Mouse (Mus musculus): ENCODE measurements at regions not wholly inside any gene's neighbourhood (a gene's known extent, or its start where the extent isn't known, plus 50 kb on each side); places are given as distances from the start of the nearest gene placed in this dataset.

DNA sequence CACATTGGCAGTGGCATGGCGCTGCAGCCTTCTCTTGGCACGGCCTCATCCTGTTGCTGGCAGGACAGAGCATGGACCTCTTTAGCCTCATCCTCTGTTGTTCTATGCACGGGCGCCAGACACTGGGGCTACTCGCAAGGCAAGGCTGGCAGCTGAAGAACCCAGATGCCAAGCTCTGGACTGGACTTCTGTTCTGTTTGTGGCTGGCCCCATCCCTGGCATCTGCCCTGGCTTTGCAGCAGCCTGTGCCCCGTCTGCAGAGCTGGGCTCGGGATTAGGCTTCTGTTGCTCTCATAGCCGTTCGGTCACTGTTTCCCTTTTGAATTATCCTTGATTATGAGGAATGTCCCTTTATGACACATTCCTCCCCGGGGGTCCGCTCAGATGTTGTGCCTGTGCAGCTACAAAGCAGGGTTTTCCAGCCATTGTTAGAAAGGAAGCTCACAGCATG is 214.6 kb upstream of the Tbc1d5 start:
- Histone ChIP-seq H3K27ac (ENCODE audit: insufficient read depth, low read depth, low read length) (no peak overlapping the region), H3K4me3 (ENCODE audit: insufficient read depth, low read depth, low read length) (no peak overlapping the region), H3K4me1 (ENCODE audit: control insufficient read depth, insufficient read depth, low read length) (peaks cover 4% of the 10 kb centered on the region; the same call in 1 of the 2 replicates)
- WGBS: 31% methylated on average over 11 of the region's 11 CpGs
- no peak for TF ChIP-seq CTCF (IDR thresholded peaks at IDR 0.05; ENCODE audit: insufficient read depth, low read depth, low read length)
- no peak for TF ChIP-seq POLR2A (IDR thresholded peaks at IDR 0.05; ENCODE audit: insufficient read depth, low read depth, low read length)

DNA sequence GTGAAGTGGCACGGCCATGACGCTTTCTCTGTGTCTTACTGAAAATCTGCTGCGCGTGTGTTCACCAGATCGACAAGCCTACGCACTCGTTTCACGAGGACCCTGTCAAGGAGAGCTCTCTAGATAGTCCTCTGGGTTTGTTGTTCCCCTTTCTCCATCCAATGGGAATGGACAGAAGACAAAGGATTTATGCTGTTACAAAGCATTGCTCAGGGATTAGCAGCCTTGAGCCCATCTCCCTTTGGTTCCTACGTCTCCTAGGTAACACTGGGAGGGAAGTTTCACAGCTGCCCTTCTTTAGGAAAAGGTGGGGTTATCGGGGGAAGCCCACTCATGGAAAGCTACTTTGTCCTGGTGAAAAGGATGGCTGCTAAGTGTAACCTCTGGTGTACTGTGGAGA is 212.7 kb upstream of the Tbc1d5 start:
- Histone ChIP-seq H3K4me1 (ENCODE audit: control insufficient read depth, insufficient read depth, low read length) (peaks cover 4% of the 10 kb centered on the region; the same call in 1 of the 2 replicates), H3K4me3 (ENCODE audit: insufficient read depth, low read depth, low read length) (no peak overlapping the region), H3K27ac (ENCODE audit: insufficient read depth, low read depth, low read length) (no peak overlapping the region)
- TF ChIP-seq POLR2A (IDR thresholded peaks at IDR 0.05; ENCODE audit: insufficient read depth, low read depth, low read length) (no peak), CTCF (IDR thresholded peaks at IDR 0.05; ENCODE audit: insufficient read depth, low read depth, low read length) (no peak)
- 91% methylated on average over 10 of the region's 10 CpGs for WGBS

DNA sequence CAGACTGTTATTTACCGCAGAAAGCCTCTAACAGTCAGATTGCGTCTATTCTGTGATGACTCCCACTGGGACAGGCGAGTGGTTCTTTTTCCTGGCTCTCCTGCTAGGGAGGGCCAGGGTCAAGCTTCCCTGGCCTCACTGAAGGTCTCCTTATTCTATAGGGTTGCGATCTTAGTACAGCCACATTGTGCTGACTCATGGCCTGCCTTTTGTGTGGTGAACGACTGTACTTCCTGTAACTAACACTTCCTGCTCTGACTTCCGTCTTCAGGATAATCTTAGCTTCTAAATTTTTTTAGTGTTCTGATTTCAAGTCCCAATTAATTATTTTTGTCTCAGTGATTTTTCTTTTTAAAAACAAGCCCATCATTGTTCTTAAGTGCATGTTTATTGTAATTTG is 203.4 kb upstream of the Tbc1d5 start:
- no peak overlapping the region for H3K27ac ChIP-seq (ENCODE audit: insufficient read depth, low read depth, low read length)
- 90% methylated on average over 6 of the region's 6 CpGs for WGBS
- no peak for TF ChIP-seq CTCF (IDR thresholded peaks at IDR 0.05; ENCODE audit: insufficient read depth, low read depth, low read length)
- no peak overlapping the region for H3K4me3 ChIP-seq (ENCODE audit: insufficient read depth, low read depth, low read length)
- no peaks in the 10 kb centered on the region for H3K4me1 ChIP-seq (ENCODE audit: control insufficient read depth, insufficient read depth, low read length)

DNA sequence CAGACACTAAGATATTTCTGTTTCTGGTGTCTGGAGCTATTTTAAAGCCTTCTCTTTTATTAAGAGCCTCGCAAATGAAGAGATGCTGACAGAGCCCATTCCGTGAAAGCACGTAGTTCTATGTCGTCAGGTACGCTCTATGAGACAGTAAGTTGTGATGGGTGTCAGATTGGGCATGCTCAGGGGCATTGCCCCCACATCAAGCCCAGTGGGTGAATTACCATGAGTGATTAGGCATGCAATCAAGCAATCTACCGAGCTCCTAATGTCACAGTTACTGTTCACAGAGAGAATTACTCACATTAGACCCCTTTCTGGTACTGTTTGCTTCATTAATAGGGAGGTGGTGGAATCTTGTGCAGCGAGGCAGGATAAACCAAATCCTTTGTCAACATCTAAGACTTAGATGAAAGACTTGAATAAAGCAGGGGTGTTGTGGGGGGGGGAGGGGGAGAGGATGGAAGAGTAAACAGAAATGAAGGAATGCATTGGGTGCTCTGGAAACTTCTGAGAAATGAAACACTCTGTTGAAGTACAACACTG is 192.9 kb upstream of the Tbc1d5 start:
- TF ChIP-seq POLR2A (IDR thresholded peaks at IDR 0.05; ENCODE audit: insufficient read depth, low read depth, low read length) (no peak), CTCF (IDR thresholded peaks at IDR 0.05; ENCODE audit: insufficient read depth, low read depth, low read length) (no peak)
- no peak overlapping the region for H3K27ac ChIP-seq (ENCODE audit: insufficient read depth, low read depth, low read length)
- no peaks in the 10 kb centered on the region for H3K4me1 ChIP-seq (ENCODE audit: control insufficient read depth, insufficient read depth, low read length)
- 43% methylated on average over 7 of the region's 7 CpGs for WGBS
- H3K4me3 ChIP-seq (ENCODE audit: insufficient read depth, low read depth, low read length): no peak overlapping the region

DNA sequence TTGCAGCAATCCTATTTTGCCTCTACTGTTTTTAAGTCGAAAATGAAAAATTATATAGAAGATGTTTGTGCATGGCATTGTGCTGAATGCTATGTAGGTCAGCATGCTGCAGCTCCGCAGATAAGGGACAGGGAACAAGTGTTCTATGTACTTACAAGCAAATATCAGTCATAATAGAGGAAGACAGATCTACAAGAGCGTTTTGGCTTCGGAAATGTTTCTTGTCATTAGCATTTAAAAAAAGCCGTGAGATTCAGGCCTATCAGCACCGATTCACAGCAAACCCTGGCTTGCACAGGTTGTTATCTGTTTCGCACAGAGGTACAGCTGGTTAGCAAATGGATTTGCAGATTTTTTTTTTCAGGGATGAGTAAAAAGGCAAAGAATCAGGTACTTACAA is 191.8 kb upstream of the Tbc1d5 start:
- Histone ChIP-seq H3K4me1 (ENCODE audit: control insufficient read depth, insufficient read depth, low read length) (no peaks in the 10 kb centered on the region), H3K4me3 (ENCODE audit: insufficient read depth, low read depth, low read length) (no peak overlapping the region), H3K27ac (ENCODE audit: insufficient read depth, low read depth, low read length) (no peak overlapping the region)
- 70% methylated on average over 7 of the region's 7 CpGs for WGBS
- TF ChIP-seq CTCF (IDR thresholded peaks at IDR 0.05; ENCODE audit: insufficient read depth, low read depth, low read length): no peak
- no peak for TF ChIP-seq POLR2A (IDR thresholded peaks at IDR 0.05; ENCODE audit: insufficient read depth, low read depth, low read length)

DNA sequence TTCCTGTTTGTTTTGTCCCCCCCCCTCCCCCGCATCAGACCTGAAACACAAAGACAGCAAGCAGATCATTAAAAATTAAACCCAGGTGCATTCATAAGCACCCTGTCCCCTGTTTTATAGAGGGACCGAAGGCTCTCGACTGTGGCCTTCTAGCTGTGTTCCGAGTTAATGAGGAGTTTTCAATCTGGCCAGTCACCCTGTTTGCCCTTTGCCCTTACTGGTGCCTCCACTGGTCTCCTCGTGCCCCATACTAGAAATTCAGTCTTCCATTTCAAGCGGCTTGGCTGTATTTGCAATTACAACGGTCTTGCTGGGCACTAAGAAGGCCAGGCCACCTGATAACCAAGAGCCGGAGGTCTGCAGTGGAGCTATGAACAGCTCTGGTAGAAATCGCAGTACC is 190.9 kb upstream of the Tbc1d5 start:
- no peak overlapping the region for H3K4me3 ChIP-seq (ENCODE audit: insufficient read depth, low read depth, low read length)
- 85% methylated on average over 9 of the region's 9 CpGs for WGBS
- H3K4me1 ChIP-seq (ENCODE audit: control insufficient read depth, insufficient read depth, low read length): no peaks in the 10 kb centered on the region
- no peak overlapping the region for H3K27ac ChIP-seq (ENCODE audit: insufficient read depth, low read depth, low read length)
- TF ChIP-seq CTCF (IDR thresholded peaks at IDR 0.05; ENCODE audit: insufficient read depth, low read depth, low read length) (no peak), POLR2A (IDR thresholded peaks at IDR 0.05; ENCODE audit: insufficient read depth, low read depth, low read length) (no peak)

DNA sequence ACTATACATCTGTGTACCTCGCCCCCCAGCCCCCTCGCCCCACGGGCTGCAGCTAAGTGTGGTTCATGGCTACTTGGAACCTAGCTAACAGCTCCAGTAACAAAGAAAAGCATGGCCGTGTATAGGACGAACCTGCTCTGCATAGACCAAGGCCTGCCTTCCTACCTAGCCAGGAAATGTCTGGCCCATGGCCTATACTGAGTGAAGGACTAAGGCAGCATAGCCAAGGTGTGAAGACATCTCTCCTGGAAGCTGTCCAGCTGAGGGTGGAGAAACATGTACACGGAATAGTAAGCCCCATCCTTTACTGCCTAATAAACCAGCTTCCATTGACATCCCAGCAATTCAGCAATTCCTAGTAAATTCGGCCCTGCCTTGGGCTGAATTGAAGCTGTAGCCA is 183.6 kb upstream of the Tbc1d5 start:
- Histone ChIP-seq H3K4me1 (ENCODE audit: control insufficient read depth, insufficient read depth, low read length) (no peaks in the 10 kb centered on the region), H3K27ac (ENCODE audit: insufficient read depth, low read depth, low read length) (no peak overlapping the region), H3K4me3 (ENCODE audit: insufficient read depth, low read depth, low read length) (no peak overlapping the region)
- WGBS: 97% methylated on average over 7 of the region's 7 CpGs
- no peak for TF ChIP-seq CTCF (IDR thresholded peaks at IDR 0.05; ENCODE audit: insufficient read depth, low read depth, low read length)
- no peak for TF ChIP-seq POLR2A (IDR thresholded peaks at IDR 0.05; ENCODE audit: insufficient read depth, low read depth, low read length)

DNA sequence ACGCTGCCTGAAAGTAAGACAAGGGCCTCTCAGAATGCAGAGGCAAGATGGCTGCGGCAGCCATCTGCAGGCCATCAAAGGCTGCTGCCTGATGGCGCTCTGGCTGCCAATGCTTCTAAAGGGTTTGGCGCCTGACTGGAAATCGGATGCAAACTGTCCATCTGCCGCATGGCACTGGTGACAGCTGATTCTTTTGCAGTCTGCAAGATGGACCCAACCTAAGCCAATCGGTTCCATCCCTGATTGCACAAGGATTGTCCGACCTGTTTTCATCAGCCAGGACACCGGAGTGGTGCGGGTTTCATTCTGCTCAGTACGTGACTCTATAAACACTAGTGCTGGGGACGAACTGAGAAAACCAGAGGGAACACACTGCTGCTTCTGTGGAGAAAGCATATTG is 183.1 kb upstream of the Tbc1d5 start:
- Histone ChIP-seq H3K27ac (ENCODE audit: insufficient read depth, low read depth, low read length) (no peak overlapping the region), H3K4me1 (ENCODE audit: control insufficient read depth, insufficient read depth, low read length) (no peaks in the 10 kb centered on the region), H3K4me3 (ENCODE audit: insufficient read depth, low read depth, low read length) (no peak overlapping the region)
- 98% methylated on average over 12 of the region's 12 CpGs for WGBS
- TF ChIP-seq CTCF (IDR thresholded peaks at IDR 0.05; ENCODE audit: insufficient read depth, low read depth, low read length) (no peak), POLR2A (IDR thresholded peaks at IDR 0.05; ENCODE audit: insufficient read depth, low read depth, low read length) (no peak)

DNA sequence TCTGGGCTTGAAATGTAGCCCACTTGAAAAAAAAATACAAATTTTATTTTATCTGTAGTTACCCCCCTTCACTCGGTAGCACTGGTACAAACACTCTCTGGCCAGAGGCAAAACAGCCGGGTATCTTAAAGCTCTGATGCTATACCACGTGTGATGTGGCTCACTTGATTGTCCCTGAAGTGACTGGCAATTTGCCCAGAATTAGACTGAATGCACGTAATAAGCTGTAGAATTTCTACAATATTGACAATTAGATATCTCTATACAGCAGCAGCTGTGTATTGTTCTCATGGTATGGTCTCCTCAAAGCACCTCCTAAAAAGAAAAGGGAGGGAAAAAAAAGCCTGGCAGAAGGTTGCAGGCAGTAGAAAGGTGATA is 179.2 kb upstream of the Tbc1d5 start:
- Histone ChIP-seq H3K4me1 (ENCODE audit: control insufficient read depth, insufficient read depth, low read length) (no peaks in the 10 kb centered on the region), H3K4me3 (ENCODE audit: insufficient read depth, low read depth, low read length) (no peak overlapping the region), H3K27ac (ENCODE audit: insufficient read depth, low read depth, low read length) (no peak overlapping the region)
- no peak for TF ChIP-seq CTCF (IDR thresholded peaks at IDR 0.05; ENCODE audit: insufficient read depth, low read depth, low read length)
- no peak for TF ChIP-seq POLR2A (IDR thresholded peaks at IDR 0.05; ENCODE audit: insufficient read depth, low read depth, low read length)
- 37% methylated on average over 4 of the region's 4 CpGs for WGBS
